Mouse (Mus musculus) cortical plate, adult 2 months (tissue): ENCODE data around the gene Havcr1. TPM values are rescaled to one million over a fixed set of nuclear protein-coding genes. Genes with fewer than 3 reads are reported as not detected.

Experiments used
- H3K27ac ChIP-seq: fragments of 200-500 bp; 2 replicates; pipeline ENCODE4 v1.5.1; 2012; ENCODE audit warnings: low read length, control low read depth, inconsistent platforms; ENCODE audit not compliant: insufficient read depth
- H3K4me1 ChIP-seq: fragments of 200-500 bp; 2 replicates; pipeline ENCODE4 v1.6.1; 2011; ENCODE audit warnings: low read length; ENCODE audit not compliant: control insufficient read depth, insufficient read depth
- H3K4me3 ChIP-seq: fragments of 200-500 bp; 2 replicates; pipeline ENCODE4 v1.5.1; 2011; ENCODE audit warnings: mild to moderate bottlenecking, low read length, control low read depth; ENCODE audit not compliant: insufficient read depth
- CTCF ChIP-seq: fragments of 200-500 bp; IDR thresholded peaks from 2 replicates; pipeline ENCODE4 v1.5.1; 2011; ENCODE audit warnings: mild to moderate bottlenecking, control low read depth, low read length; ENCODE audit not compliant: insufficient read depth; ENCODE audit errors: extremely low read depth
- POLR2A ChIP-seq: fragments of 200-500 bp; IDR thresholded peaks from 2 replicates; pipeline ENCODE4 v1.6.1; 2011; ENCODE audit warnings: mild to moderate bottlenecking, low read length, control low read depth; ENCODE audit not compliant: insufficient read depth; ENCODE audit errors: extremely low read depth
- polyA plus RNA-seq: library from polyadenylated mRNA; depleted of rRNA; stranded (reverse); fragments of >200 nt; gene quantifications from 2 replicates; pipeline ENCODE4 v1.2.3, GENCODE M21; 2012; rRNA removed

Gene Havcr1
- polyA plus RNA-seq, 1 experiment: not detected

- Histone ChIP-seq H3K27ac (no peak overlapping the region), H3K4me3 (no peak overlapping the region), H3K4me1 (no peaks in the 10 kb centered on the region)
- TF ChIP-seq POLR2A (no peak), CTCF (no peak)
These were observed 85.0 kb downstream of the Havcr1 start for GRCm38 (mm10) chr11:46819930-46820329.

Other genes starting within 250 kb of the Havcr1 start
- not detected in 2 replicates for gene Gm12169, start 210.9 kb upstream of the Havcr1 start, polyA plus RNA-seq
- not detected in 2 replicates for gene BC053393, start 163.5 kb upstream of the Havcr1 start, polyA plus RNA-seq
- gene Dppa1, start 105.8 kb upstream of the Havcr1 start, polyA plus RNA-seq: not detected in 2 replicates
- not detected in 2 replicates for gene Timd2, start 28.0 kb upstream of the Havcr1 start, polyA plus RNA-seq
- 0.06 TPM in 1 of 2 replicates, not detected in the other for gene Timd4, start 75.7 kb downstream of the Havcr1 start, polyA plus RNA-seq